Mouse (Mus musculus) kidney, adult 2 months (tissue): ENCODE measurements around the gene Ambp.

Source experiments
- CTCF ChIP-seq: fragments of 200-500 bp; conservative IDR thresholded peaks from 2 replicates; pipeline ENCODE4 v1.5.1; 2011; ENCODE audit warnings: low read depth, mild to moderate bottlenecking, control low read depth, low read length, moderate library complexity, mixed read lengths; ENCODE audit not compliant: insufficient read depth, insufficient read length
- POLR2A ChIP-seq: fragments of 200-500 bp; IDR thresholded peaks from one replicate; pipeline ENCODE4 v1.6.1; 2011; ENCODE audit warnings: low read depth, low read length, control low read depth

GRCm38 (mm10) chr4:63165636-63166035 is 11.0 kb upstream of the Ambp start:
- no peak for TF ChIP-seq CTCF
- TF ChIP-seq POLR2A = no peak
